Mouse (Mus musculus) gastrocnemius, adult 8-10 months (tissue): ENCODE measurements around the gene Ugt2b36. TPM values are rescaled to one million over a fixed set of nuclear protein-coding genes. Genes with fewer than 3 reads are reported as not detected.
"Not testable (repeated sequence)": the region's sequence is repeated elsewhere in the genome, so short reads cannot be mapped to it uniquely, and the experiment has no call there.

Source experiments
- DNase-seq, 2 experiments: peaks; one replicate each; pipeline ENCODE4 v3.0.0; 2022; ENCODE audit warnings: low spot score in 2 of 2
- total RNA-seq, 4 experiments: library from RNA; stranded (reverse); gene quantifications; 2 replicates each; pipeline ENCODE4 v1.2.4; 2022

Ugt2b36 gene
- not detected for total RNA-seq

- DNase-seq, result no peak
Observed at GRCm38 (mm10) chr5:87092346-87093027, at the start of gene Ugt2b36. Ugt2b36 (minus strand) TSS chr5:87092555.

GRCm38 (mm10) chr5:87140196-87140595, 47.8 kb upstream of the Ugt2b36 start, which contains the start of gene Ugt2b5:
Ugt2b5 (minus strand) TSS chr5:87140318.
- not testable (repeated sequence) for DNase-seq

GRCm38 (mm10) chr5:87103697-87104096, 11.3 kb upstream of the Ugt2b36 start:
- not testable (repeated sequence) for DNase-seq

- DNase-seq, result no peak
Observed at GRCm38 (mm10) chr5:87091111-87091510, 1.2 kb downstream of the Ugt2b36 start.

GRCm38 (mm10) chr5:87089264-87089663, 3.1 kb downstream of the Ugt2b36 start:
- no peak for DNase-seq

GRCm38 (mm10) chr5:87086269-87086668, 6.1 kb downstream of the Ugt2b36 start:
- DNase-seq, result no peak

- DNase-seq, result no peak
Observed at GRCm38 (mm10) chr5:87030624-87031023, 61.7 kb downstream of the Ugt2b36 start.

GRCm38 (mm10) chr5:87027359-87027758, 65.0 kb downstream of the Ugt2b36 start:
- no peak for DNase-seq

Other genes with a start within 250 kb of the Ugt2b36 start
- under 1 TPM in 1 of 4 experiments, not detected in 3; 0.08 TPM for gene Ugt2b34, start 185.6 kb downstream of the Ugt2b36 start, total RNA-seq
- under 1 TPM in 1 of 4 experiments, not detected in 3; 0.32 TPM for gene Ugt2b1, start 166.0 kb downstream of the Ugt2b36 start, total RNA-seq
- gene Ugt2b35, start 91.7 kb downstream of the Ugt2b36 start, total RNA-seq, result not detected
- gene Ugt2b5, start 47.8 kb upstream of the Ugt2b36 start, total RNA-seq, result under 1 TPM in 1 of 4 experiments, not detected in 3; 0.35 TPM
- not detected for gene Ugt2b37, start 162.2 kb upstream of the Ugt2b36 start, total RNA-seq
- not detected for gene Ugt2a3, start 244.6 kb upstream of the Ugt2b36 start, total RNA-seq